Mouse (Mus musculus) layer of hippocampus, postnatal 10 days (tissue): Measurements from ENCODE around the gene Enox1. TPM values are rescaled to one million over a fixed set of nuclear protein-coding genes. Genes with fewer than 3 reads are reported as not detected.

Experiments used
- total RNA-seq, 2 experiments: library from RNA; stranded (reverse); gene quantifications; 2 replicates each; pipeline ENCODE4 v1.2.3; 2021

Gene Enox1
- total RNA-seq, 2 experiments from 2014 or later = 58.5 to 64.8 TPM

Other genes with a start within 250 kb of the Enox1 start
- 1 to 10 TPM; 1.4 to 1.8 TPM for gene Ccdc122, start 120.0 kb upstream of the Enox1 start, total RNA-seq
- gene Lacc1, start 119.9 kb upstream of the Enox1 start, total RNA-seq = 1 to 10 TPM; 4.5 to 4.6 TPM